Mouse (Mus musculus) intestine, embryonic 14.5 days (tissue): ENCODE data around the gene Galnt10. TPM values are rescaled to one million over a fixed set of nuclear protein-coding genes. Genes with fewer than 3 reads are reported as not detected.
"Not testable (repeated sequence)": the region's sequence is repeated elsewhere in the genome, so short reads cannot be mapped to it uniquely, and the experiment has no call there.

ENCODE experiments used
- ATAC-seq: fragments of 200-750 bp; cut with Nextera tagmentation; replicated peaks from 2 replicates; pipeline ENCODE4 v1.8.0; 2017; ENCODE audit warnings: low read depth, moderate number of reproducible peaks, moderate TSS enrichment, moderate library complexity; ENCODE audit not compliant: low FRiP score, low TSS enrichment
- DNase-seq: peaks from one replicate; pipeline ENCODE4 v3.0.0-alpha.2; 2018; ENCODE audit warnings: low spot score
- H3K27ac ChIP-seq: fragments of 300-500 bp; sonication (generic); 2 replicates; pipeline ENCODE4 v1.5.1; 2014; ENCODE audit warnings: low read depth, mild to moderate bottlenecking, control low read depth
- H3K27me3 ChIP-seq: fragments of 300-500 bp; sonication (generic); replicated peaks from 2 replicates; pipeline ENCODE4 v1.6.1; 2014; ENCODE audit warnings: low read length, control low read depth; ENCODE audit not compliant: control insufficient read depth, insufficient read depth
- H3K36me3 ChIP-seq: fragments of 300-500 bp; sonication (generic); 2 replicates; pipeline ENCODE4 v1.6.1; 2014; ENCODE audit warnings: low read length, control low read depth; ENCODE audit not compliant: control insufficient read depth, insufficient read depth
- H3K4me1 ChIP-seq: fragments of 300-500 bp; sonication (generic); replicated peaks from 2 replicates; pipeline ENCODE4 v1.6.1; 2014; ENCODE audit warnings: low read length, control low read depth, mixed read lengths; ENCODE audit not compliant: control insufficient read depth, insufficient read depth
- H3K4me2 ChIP-seq: fragments of 300-500 bp; sonication (generic); 2 replicates; pipeline ENCODE4 v1.6.1; 2014; ENCODE audit warnings: low read length
- H3K4me3 ChIP-seq: fragments of 300-500 bp; sonication (generic); 2 replicates; pipeline ENCODE4 v1.5.1; 2014; ENCODE audit warnings: low read depth, low read length, control low read depth, mixed read lengths
- H3K9ac ChIP-seq: fragments of 300-500 bp; sonication (generic); 2 replicates; pipeline ENCODE4 v1.6.1; 2014; ENCODE audit warnings: mild to moderate bottlenecking, low read length
- H3K9me3 ChIP-seq: fragments of 300-500 bp; sonication (generic); 2 replicates; pipeline ENCODE4 v1.6.1; 2016; ENCODE audit warnings: low read length, control low read depth; ENCODE audit not compliant: control insufficient read depth
- WGBS: fragments of 180-500 bp; shearing (Covaris S2); extraction: QIAGEN DNeasy Blood & Tissue Kit; methylation state at CpG from one replicate; pipeline ENCODE4 v1.1.7; 2014; 5-methylcytosine and 5-hydroxymethylcytosine counted together
- polyA plus RNA-seq: library from polyadenylated mRNA; unstranded; fragments of >200 nt; fragmentation: Nextera tagmentation; extraction: Ambion mirVana; gene quantifications from 2 replicates; pipeline ENCODE4 v1.2.1, GENCODE M21; 2014

The Galnt10 gene
- polyA plus RNA-seq, 1 experiment from 2014 or later: 12.5 TPM

- DNase-seq (no peak), ATAC-seq (no peak)
- 95% methylated on average over 8 of the region's 8 CpGs for WGBS
- H3K4me3 ChIP-seq: no peak overlapping the region
- peaks cover 44% of the 10 kb centered on the region for H3K36me3 ChIP-seq
- H3K9ac ChIP-seq: no peak overlapping the region
- no peaks in the 10 kb centered on the region for H3K9me3 ChIP-seq
- H3K27ac ChIP-seq: no peak overlapping the region
- no peaks in the 10 kb centered on the region for H3K27me3 ChIP-seq
- H3K4me1 ChIP-seq: peaks cover 5% of the 10 kb centered on the region; the same call in 1 of the 2 replicates
- H3K4me2 ChIP-seq: no peak overlapping the region
These were observed 167.0 kb downstream of the Galnt10 start for GRCm38 (mm10) chr11:57812212-57812611.

GRCm38 (mm10) chr11:57813641-57814040 lies 168.4 kb downstream of the Galnt10 start:
- no peaks in the 10 kb centered on the region for H3K27me3 ChIP-seq
- H3K4me3 ChIP-seq: no peak overlapping the region
- no peak for ATAC-seq
- H3K9me3 ChIP-seq: no peaks in the 10 kb centered on the region
- no peak overlapping the region for H3K4me2 ChIP-seq
- no peak for DNase-seq
- WGBS: 88% methylated on average over 3 of the region's 3 CpGs
- no peak overlapping the region for H3K9ac ChIP-seq
- H3K36me3 ChIP-seq: peaks cover 37% of the 10 kb centered on the region
- H3K27ac ChIP-seq: no peak overlapping the region
- peaks cover 5% of the 10 kb centered on the region; the same call in 1 of the 2 replicates for H3K4me1 ChIP-seq

- no peaks in the 10 kb centered on the region for H3K27me3 ChIP-seq
- no peaks in the 10 kb centered on the region for H3K4me1 ChIP-seq
- no peak overlapping the region for H3K4me3 ChIP-seq
- DNase-seq (no peak), ATAC-seq (no peak)
- no peak overlapping the region for H3K4me2 ChIP-seq
- H3K9me3 ChIP-seq: no peaks in the 10 kb centered on the region
- H3K27ac ChIP-seq: no peak overlapping the region
- 86% methylated on average over 4 of the region's 4 CpGs for WGBS
- no peaks in the 10 kb centered on the region for H3K36me3 ChIP-seq
- H3K9ac ChIP-seq: no peak overlapping the region
These were observed 172.9 kb downstream of the Galnt10 start for GRCm38 (mm10) chr11:57818189-57818588.

GRCm38 (mm10) chr11:57819999-57820581 lies 174.8 kb downstream of the Galnt10 start:
- ATAC-seq (peak; percentile 60), DNase-seq (peak; percentile 95)
- Histone ChIP-seq H3K36me3 (no peaks in the 10 kb centered on the region), H3K27ac (no peak overlapping the region), H3K4me1 (peaks cover 8% of the 10 kb centered on the region; the same call in 1 of the 2 replicates), H3K4me3 (no peak overlapping the region), H3K27me3 (no peaks in the 10 kb centered on the region), H3K4me2 (no peak overlapping the region), H3K9me3 (no peaks in the 10 kb centered on the region), H3K9ac (no peak overlapping the region)
- WGBS: 29% methylated on average over 9 of the region's 9 CpGs

- not testable (repeated sequence) for H3K4me3 ChIP-seq, H3K9ac ChIP-seq, DNase-seq, H3K9me3 ChIP-seq, H3K36me3 ChIP-seq, H3K4me2 ChIP-seq, H3K27ac ChIP-seq, ATAC-seq
- WGBS: 96% methylated on average over 2 of the region's 2 CpGs
- Histone ChIP-seq H3K27me3 (peaks cover 13% of the 10 kb centered on the region; the same call in 1 of the 2 replicates), H3K4me1 (peaks cover 18% of the 10 kb centered on the region; the same call in 1 of the 2 replicates)
These were observed 177.9 kb downstream of the Galnt10 start for GRCm38 (mm10) chr11:57823159-57823558.

GRCm38 (mm10) chr11:57823714-57824113 lies 178.5 kb downstream of the Galnt10 start:
- Histone ChIP-seq H3K4me1 (peaks cover 21% of the 10 kb centered on the region; the same call in 1 of the 2 replicates), H3K4me3 (no peak overlapping the region), H3K27ac (no peak overlapping the region), H3K4me2 (no peak overlapping the region), H3K36me3 (no peaks in the 10 kb centered on the region), H3K9me3 (no peaks in the 10 kb centered on the region), H3K27me3 (peaks cover 15% of the 10 kb centered on the region), H3K9ac (no peak overlapping the region)
- ATAC-seq: no peak
- DNase-seq: no peak
- 62% methylated on average over 7 of the region's 7 CpGs for WGBS

GRCm38 (mm10) chr11:57825234-57825633 lies 180.0 kb downstream of the Galnt10 start:
- peaks cover 30% of the 10 kb centered on the region for H3K27me3 ChIP-seq

GRCm38 (mm10) chr11:57827048-57827914 lies 182.0 kb downstream of the Galnt10 start:
- peaks cover 46% of the 10 kb centered on the region for H3K27me3 ChIP-seq

More at GRCm38 (mm10) chr11:57825234-57825633, 180.0 kb downstream of the Galnt10 start:
- H3K4me3 ChIP-seq, H3K27ac ChIP-seq, ATAC-seq, H3K9me3 ChIP-seq, DNase-seq, H3K36me3 ChIP-seq, H3K4me2 ChIP-seq, H3K9ac ChIP-seq: not testable (repeated sequence)
- 63% methylated on average over 11 of the region's 11 CpGs for WGBS
- H3K4me1 ChIP-seq: peaks cover 28% of the 10 kb centered on the region; the same call in 1 of the 2 replicates

More at GRCm38 (mm10) chr11:57827048-57827914, 182.0 kb downstream of the Galnt10 start:
- Histone ChIP-seq H3K4me2 (peak overlapping the region; percentile 74), H3K4me3 (peak overlapping the region; percentile 56), H3K4me1 (peaks cover 28% of the 10 kb centered on the region; the same call in 1 of the 2 replicates), H3K9me3 (no peaks in the 10 kb centered on the region), H3K36me3 (no peaks in the 10 kb centered on the region), H3K27ac (peak overlapping the region; percentile 35; the same call in 1 of the 2 replicates), H3K9ac (peak overlapping the region; percentile 50; the same call in 1 of the 2 replicates)
- peak; percentile 81 for DNase-seq
- WGBS: 5% methylated on average over 41 of the region's 41 CpGs
- ATAC-seq: no peak
